Mouse (Mus musculus) intestine, embryonic 16.5 days (tissue): Measurements from ENCODE around the gene Gm29866. TPM values are rescaled to one million over a fixed set of nuclear protein-coding genes. Genes with fewer than 3 reads are reported as not detected.
"Not testable (repeated sequence)": the region's sequence is repeated elsewhere in the genome, so short reads cannot be mapped to it uniquely, and the experiment has no call there.

ENCODE experiments used
- ATAC-seq: fragments of 200-750 bp; cut with Nextera tagmentation; 2 replicates; pipeline ENCODE4 v1.8.0; 2017; ENCODE audit warnings: moderate TSS enrichment, moderate library complexity
- H3K27ac ChIP-seq: fragments of 300-500 bp; sonication (generic); 2 replicates; pipeline ENCODE4 v1.5.1; 2014; ENCODE audit warnings: mild to moderate bottlenecking, low read length
- H3K27me3 ChIP-seq: fragments of 300-500 bp; sonication (generic); replicated peaks from 2 replicates; pipeline ENCODE4 v1.6.1; 2014; ENCODE audit warnings: low read length, control low read depth, mixed read lengths; ENCODE audit not compliant: control insufficient read depth, insufficient read depth
- H3K36me3 ChIP-seq: fragments of 300-500 bp; sonication (generic); 2 replicates; pipeline ENCODE4 v1.6.1; 2014; ENCODE audit warnings: low read length, control low read depth; ENCODE audit not compliant: control insufficient read depth, insufficient read depth
- H3K4me1 ChIP-seq: fragments of 300-500 bp; sonication (generic); 2 replicates; pipeline ENCODE4 v1.6.1; 2014; ENCODE audit warnings: low read length, control low read depth, mixed read lengths; ENCODE audit not compliant: control insufficient read depth, insufficient read depth
- H3K4me2 ChIP-seq: fragments of 300-500 bp; sonication (generic); 2 replicates; pipeline ENCODE4 v1.6.1; 2014; ENCODE audit warnings: low read depth, low read length, control low read depth
- H3K4me3 ChIP-seq: fragments of 300-500 bp; sonication (generic); 2 replicates; pipeline ENCODE4 v1.5.1; 2014; ENCODE audit warnings: mild to moderate bottlenecking, low read length
- H3K9ac ChIP-seq: fragments of 300-500 bp; sonication (generic); 2 replicates; pipeline ENCODE4 v1.6.1; 2014; ENCODE audit warnings: low read depth, low read length
- H3K9me3 ChIP-seq: fragments of 300-500 bp; sonication (generic); 2 replicates; pipeline ENCODE4 v1.6.1; 2016; ENCODE audit warnings: low read length, control low read depth; ENCODE audit not compliant: control insufficient read depth
- WGBS: fragments of 180-500 bp; shearing (Covaris S2); extraction: QIAGEN DNeasy Blood & Tissue Kit; methylation state at CpG from one replicate; pipeline ENCODE4 v1.1.7; 2014; 5-methylcytosine and 5-hydroxymethylcytosine counted together
- polyA plus RNA-seq: library from polyadenylated mRNA; unstranded; fragments of >200 nt; fragmentation: Nextera tagmentation; extraction: Ambion mirVana; gene quantifications from 2 replicates; pipeline ENCODE4 v1.2.1, GENCODE M21; 2015

The Gm29866 gene
- not detected in 2 replicates for polyA plus RNA-seq

GRCm38 (mm10) chrY:20993557-20993956 is at the start of gene Gm29866:
Gene Gm29866 (minus strand): TSS chrY:20993657.
- not testable (repeated sequence) for H3K36me3 ChIP-seq, H3K27ac ChIP-seq, H3K4me3 ChIP-seq, H3K4me1 ChIP-seq, H3K9me3 ChIP-seq, ATAC-seq, H3K4me2 ChIP-seq, H3K27me3 ChIP-seq, H3K9ac ChIP-seq
- no CpG with 5 or more reads among the region's 6 CpGs for WGBS

Other genes starting within 250 kb of the Gm29866 start
- not detected in 2 replicates for gene Gm20909, start 170.9 kb upstream of the Gm29866 start, polyA plus RNA-seq
- not detected in 2 replicates for gene Gm20865, start 247.9 kb upstream of the Gm29866 start, polyA plus RNA-seq